Mouse (Mus musculus) erythroblast, adult 5-6 weeks (primary cell): ENCODE measurements around the gene Rfx7. TPM values are rescaled to one million over a fixed set of nuclear protein-coding genes. Genes with fewer than 3 reads are reported as not detected.
"Not testable (repeated sequence)": the region's sequence is repeated elsewhere in the genome, so short reads cannot be mapped to it uniquely, and the experiment has no call there.

ENCODE experiments used
- ATAC-seq: replicated peaks from 2 replicates; pipeline ENCODE4 v1.8.0; 2016; ENCODE audit warnings: moderate number of reproducible peaks, mild to moderate bottlenecking, moderate TSS enrichment, inconsistent platforms; ENCODE audit not compliant: poor library complexity, low FRiP score, severe bottlenecking
- total RNA-seq, 2 experiments: library from RNA; stranded (forward) in 1 of 2; stranded (reverse) in 1 of 2; fragments of 150-400 nt in 1 of 2; fragments of 200-764, 138-1000 nt in 1 of 2; gene quantifications; 2 replicates each; pipeline versions ENCODE4 v1.2.3 to v1.2.4; 2015 to 2017; ENCODE audit warnings: low replicate concordance in 2 of 2

Rfx7 gene
- total RNA-seq, 2 experiments from 2014 or later, result 5.4 to 12.9 TPM

DNA sequence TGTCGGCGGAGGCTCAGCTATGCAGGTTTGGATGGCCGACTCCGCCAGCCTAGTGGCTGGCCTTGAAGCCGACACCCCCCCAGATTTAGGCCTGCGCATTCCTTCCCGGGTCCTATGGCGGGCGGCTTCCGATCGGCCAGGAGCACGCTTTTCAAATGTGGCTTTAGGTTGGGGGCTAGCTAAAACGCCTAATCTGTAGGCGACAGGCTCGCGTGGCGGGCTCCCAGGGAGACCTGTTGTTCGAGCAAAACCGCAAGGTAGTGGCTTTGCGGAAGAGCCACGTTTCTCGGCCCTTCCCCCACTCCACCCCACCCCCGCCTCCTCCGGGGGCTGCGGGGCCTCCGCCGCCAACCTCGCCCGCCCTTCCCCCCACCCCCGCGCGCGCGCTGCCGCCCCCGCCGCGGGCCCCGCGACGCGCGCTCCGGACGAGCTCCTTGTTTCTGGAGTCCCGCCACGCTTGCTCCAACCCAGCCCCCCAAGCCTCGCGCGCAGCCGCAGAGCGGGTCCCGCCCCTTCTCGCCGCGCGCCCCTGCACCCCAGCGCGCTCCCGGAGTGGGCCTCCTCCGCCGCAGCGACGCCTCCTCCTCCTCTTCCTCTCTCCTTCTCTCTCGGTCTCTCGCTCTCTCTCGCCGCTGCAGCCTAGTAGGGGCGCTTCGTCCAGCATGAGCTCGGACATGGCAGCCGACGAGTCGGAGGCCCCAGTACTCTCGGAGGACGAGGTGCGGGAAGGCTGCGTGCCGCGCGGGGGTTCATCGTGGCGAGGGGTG, 130.0 kb downstream of the Rfx7 start, which contains the start of gene Nedd4:
Nedd4 (plus strand) TSS at position 452 of the 767 bp plus-strand sequence.
- ATAC-seq, result peak; percentile 79

- peak; percentile 68 for ATAC-seq
Observed at GRCm38 (mm10) chr9:72662691-72663533, 130.9 kb downstream of the Rfx7 start.

GRCm38 (mm10) chr9:72663534-72663918, 131.5 kb downstream of the Rfx7 start:
- no peak for ATAC-seq

DNA sequence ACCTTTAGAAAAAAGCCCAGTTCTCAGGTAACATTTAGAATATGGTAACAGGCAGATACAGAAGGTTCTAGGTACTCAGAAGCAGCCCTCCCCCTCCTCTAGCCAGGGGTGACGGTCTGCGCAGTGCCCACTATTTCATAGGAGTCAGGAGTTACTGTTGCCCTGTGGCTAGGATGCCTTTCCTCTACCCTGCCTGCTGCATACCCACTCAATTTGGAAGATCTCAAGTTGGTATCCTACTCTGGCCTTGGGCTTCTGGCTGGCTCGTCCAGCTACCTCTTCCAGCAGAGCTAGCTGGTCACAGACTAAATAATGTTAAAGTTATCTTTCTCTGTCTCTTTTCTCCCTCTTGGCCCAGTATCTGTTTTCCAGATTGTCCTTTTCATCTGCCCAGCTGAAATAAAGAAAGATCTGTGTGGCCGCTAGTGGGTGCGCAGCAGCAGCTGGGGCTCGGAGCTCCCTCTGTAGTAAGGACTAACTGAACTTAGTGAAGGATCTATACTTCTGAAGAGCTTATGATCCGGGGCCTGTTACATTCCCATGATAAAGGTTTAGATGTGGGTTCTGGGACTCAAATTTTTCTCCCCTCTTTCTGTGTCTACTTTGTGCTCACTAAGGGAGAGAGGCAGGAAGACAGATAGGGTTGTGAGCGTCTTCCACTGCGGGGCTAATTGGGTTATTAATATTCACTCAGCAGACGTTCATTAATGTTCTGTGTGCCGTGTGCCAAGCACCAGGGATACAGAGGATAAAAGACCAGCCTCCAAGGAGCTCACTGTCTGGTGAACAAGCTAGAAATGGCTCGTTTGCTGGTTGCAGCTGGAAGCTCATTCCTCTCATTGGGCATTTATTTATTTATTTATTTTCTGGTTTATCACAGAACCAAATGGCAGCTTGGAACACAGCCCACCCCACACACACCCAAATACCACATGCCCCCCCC, 132.6 kb downstream of the Rfx7 start:
- no peak for ATAC-seq

DNA sequence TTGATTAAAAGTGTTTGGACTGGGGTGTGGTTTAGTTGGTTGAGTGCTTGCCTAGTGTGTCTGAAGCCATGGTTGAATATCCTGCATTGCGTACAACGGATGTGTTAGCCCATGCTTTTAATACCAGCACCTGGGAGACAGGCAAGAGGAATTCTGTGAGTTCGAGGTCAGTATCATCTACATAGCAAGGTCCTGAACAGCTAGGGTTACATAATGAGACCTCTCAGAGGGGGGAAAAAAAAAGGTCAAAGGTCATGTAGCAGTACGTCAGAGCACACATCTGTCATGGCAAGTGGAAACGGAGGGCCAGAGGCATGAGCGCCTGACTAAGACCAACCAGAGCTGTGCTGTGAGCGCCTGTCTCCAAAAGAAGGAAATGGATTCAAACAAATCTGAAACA, 133.5 kb downstream of the Rfx7 start:
- no peak for ATAC-seq

DNA sequence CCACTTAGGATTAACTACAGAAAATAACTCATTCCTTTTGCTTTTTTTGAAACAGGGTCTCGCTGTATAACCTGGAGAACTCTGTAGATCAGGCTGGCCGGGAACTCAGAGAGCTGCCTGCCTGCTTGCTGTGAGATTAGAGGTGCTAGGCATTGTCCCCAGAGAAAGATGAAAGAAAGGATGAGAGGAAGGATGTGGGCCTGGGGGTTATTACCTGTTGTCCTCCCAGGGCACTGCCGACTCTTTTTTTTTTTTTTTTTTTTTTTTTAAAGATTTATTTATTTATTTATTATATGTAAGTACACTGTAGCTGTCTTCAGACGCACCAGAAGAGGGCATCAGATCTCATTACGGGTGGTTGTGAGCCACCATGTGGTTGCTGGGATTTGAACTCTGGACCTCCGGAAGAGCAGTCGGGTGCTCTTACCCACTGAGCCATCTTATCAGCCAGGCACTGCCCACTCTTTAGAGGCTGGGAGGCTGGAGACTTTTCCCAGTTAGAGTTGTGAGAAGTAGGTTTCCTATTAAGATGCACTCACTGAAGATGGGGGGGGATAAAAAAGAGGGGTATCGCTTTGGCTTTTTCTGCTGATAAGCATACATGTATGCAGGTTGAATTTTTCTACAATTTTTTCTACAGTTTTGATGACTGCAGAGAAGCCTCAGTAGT, 134.4 kb downstream of the Rfx7 start:
- not testable (repeated sequence) for ATAC-seq

- ATAC-seq, result no peak
Observed at GRCm38 (mm10) chr9:72667126-72667525, 135.1 kb downstream of the Rfx7 start.

- no peak for ATAC-seq
Observed at GRCm38 (mm10) chr9:72669383-72669782, 137.3 kb downstream of the Rfx7 start.

GRCm38 (mm10) chr9:72672361-72672760, 140.3 kb downstream of the Rfx7 start:
- peak; percentile 82 for ATAC-seq

Other genes starting within 250 kb of the Rfx7 start
- 31.7 and 53.5 TPM in 2 replicates for gene Mns1, start 94.2 kb upstream of the Rfx7 start, total RNA-seq (2015; ENCODE audit: low replicate concordance)
- 27.5 and 55.0 TPM in 2 replicates for gene Mns1, start 94.2 kb upstream of the Rfx7 start, total RNA-seq (2017; ENCODE audit: low replicate concordance)
- 1.7 and 6.5 TPM in 2 replicates for gene Tex9, start 40.0 kb upstream of the Rfx7 start, total RNA-seq (2015; ENCODE audit: low replicate concordance)
- gene Tex9, start 40.0 kb upstream of the Rfx7 start, total RNA-seq (2017; ENCODE audit: low replicate concordance), result 8.9 and 10.8 TPM in 2 replicates
- gene Nedd4, start 130.1 kb downstream of the Rfx7 start, total RNA-seq (2015; ENCODE audit: low replicate concordance), result 37.6 and 48.2 TPM in 2 replicates
- 51.9 and 56.2 TPM in 2 replicates for gene Nedd4, start 130.1 kb downstream of the Rfx7 start, total RNA-seq (2017; ENCODE audit: low replicate concordance)